Mouse (Mus musculus) MN1 (cell line): ENCODE data around the gene Atat1.
"Not testable (repeated sequence)": the region's sequence is repeated elsewhere in the genome, so short reads cannot be mapped to it uniquely, and the experiment has no call there.

Source experiments
- DNase-seq: peaks from one replicate; pipeline ENCODE4 v3.0.0-alpha.2; 2016; ENCODE audit warnings: low spot score

The Atat1 gene

DNA sequence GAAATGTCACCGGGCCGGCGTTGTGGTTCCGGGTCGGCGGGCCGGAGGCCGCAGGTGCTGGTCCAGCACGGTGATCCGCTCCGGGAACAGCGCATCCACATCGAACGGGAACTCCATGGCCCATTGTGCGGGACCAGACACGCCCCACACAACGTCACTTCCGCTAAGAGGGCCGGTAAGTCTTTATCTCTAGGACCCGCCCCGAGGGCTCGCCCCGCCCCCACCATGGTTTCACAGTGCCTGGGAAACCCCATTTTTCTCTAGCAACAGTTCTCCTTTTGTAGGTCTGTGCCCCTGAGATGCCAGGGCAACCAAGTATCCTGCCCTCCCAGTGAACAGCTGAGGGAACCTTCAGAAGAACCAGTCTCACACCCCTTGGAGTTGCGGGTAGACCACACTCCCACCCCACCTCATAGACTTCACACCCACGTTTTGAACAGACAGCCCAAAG lies at the start of gene Atat1:
Gene Atat1, minus strand, starts transcription at position 157 of the 451 bp plus-strand sequence.
- DNase-seq: peak; percentile 89

DNA sequence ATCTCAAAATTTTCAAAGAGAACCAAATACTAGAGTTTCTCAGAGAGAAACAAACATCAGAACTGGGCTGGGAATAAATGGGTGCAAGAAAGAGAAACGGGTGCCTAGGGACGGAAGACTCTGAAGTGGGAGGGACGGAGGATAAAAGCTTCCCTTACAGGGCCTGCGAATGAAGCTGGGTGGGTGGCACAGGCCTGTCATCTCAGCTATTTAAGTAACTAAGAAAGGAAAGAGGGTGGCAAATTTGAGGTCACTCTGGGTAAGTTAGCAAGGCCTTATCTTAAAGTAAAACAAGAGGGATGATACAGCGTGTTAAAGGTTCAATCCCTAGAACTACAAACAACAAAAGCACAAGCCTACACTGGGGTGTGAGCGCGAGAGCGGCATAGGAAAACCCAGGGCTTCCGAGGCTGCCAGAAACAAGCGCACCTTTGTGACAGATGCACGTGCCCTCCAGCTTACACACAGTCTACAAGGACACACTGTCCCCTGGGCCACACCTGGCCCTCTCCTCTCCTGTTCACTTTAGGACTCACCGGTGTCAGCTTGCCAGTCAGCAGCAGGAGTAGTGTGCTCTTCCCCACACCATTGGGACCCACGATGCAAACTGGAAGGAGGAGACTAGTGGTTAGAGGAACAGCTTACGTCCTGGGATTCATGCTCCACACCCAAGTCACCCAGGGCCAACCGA lies 48.8 kb upstream of the Atat1 start:
- no peak for DNase-seq

DNA sequence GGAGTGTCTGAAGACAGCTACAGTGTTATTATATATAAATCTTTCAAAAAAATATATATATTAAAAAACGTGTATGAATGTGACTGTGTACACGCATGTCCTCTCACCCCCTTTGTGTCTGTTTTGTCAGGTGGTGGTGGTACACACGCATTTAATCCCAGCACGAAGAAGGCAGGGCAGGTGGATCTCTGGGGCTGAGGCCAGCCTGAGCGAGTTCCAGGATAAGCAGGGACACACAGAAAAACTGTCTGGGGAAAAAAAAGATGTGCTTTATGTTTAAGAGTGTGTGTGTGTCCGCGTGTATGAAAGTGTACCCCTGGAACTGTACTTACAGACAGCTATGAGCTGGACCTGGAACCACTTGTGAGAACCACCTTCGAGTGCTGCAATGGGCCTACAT lies 44.8 kb upstream of the Atat1 start:
- no peak for DNase-seq

DNA sequence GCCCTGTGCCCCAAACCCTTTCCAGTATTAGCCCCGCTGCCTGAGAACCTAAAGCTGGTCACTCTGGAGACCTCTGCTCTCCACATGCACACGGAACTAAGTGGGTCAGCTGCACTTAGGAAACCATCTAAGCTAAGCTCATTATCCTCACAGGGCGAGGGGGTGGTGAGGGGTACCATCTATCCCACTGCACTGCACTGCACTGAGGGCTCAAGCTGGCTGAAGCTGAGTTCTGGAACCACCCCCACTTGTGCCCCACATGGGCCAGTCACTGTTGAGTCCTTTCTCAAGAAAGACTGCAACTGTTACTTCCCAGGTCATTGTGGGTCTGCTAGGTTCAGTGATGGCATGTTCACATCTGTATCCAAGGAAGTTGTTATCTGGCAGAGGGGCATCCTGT lies 42.7 kb upstream of the Atat1 start:
- DNase-seq: not testable (repeated sequence)

DNA sequence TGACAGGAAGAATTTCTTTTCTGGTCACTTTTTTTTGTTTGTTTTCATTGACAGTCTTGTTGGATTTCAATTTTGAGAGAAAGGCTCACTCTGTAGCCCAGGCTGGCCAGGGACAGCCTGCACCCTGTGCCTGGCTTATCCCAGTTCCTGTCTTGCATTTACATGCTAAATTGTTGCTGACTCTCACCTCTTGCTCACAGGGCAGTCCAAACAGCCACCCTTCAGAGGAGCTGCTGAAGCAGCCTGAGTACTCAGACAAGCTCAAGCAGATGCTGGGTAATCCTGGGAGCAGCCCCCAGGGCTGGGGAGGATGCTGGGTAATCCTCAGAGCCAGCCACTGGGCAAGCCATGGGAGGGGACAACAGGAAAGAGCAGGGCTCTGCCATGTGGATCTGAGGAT lies 41.1 kb upstream of the Atat1 start:
- not testable (repeated sequence) for DNase-seq

DNA sequence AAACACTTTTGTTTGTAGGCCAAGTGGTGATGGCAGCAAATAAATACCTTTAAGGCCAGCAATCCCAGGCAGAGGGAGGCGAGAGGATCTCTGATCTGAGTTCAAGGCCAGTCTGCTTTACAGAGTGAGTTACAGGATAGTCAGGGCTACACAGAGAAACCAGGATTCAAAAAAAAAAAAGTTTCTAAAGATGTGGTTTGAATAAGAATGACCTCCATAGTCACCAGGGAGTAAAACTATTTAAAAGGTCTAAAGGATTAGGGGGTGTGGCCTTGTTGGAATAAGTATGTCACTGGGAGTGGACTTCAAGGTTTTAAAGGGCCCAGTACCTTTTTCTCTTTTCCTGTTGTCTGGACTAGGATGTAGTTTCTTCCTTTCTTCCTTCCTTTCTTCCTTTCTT lies 30.1 kb upstream of the Atat1 start:
- no peak for DNase-seq

DNA sequence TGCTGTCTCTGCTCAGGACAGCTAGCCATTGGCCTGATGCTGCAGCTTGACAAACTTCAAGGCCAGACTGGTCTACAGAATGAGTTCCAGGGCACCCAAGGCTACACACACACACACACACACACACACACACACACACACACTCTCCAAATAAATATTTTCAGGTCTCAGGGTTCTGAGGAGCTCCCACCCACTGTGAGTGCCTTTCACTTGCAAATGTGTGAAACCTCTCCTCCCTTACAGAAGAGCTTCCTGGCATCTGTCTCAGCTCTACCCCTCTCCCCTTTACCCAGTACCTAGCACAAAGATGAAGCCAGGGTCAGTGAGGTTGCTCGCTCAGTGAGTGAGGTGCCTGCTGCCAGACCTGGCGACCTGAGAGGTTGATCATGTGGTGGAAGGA lies 29.2 kb upstream of the Atat1 start:
- DNase-seq: no peak

DNA sequence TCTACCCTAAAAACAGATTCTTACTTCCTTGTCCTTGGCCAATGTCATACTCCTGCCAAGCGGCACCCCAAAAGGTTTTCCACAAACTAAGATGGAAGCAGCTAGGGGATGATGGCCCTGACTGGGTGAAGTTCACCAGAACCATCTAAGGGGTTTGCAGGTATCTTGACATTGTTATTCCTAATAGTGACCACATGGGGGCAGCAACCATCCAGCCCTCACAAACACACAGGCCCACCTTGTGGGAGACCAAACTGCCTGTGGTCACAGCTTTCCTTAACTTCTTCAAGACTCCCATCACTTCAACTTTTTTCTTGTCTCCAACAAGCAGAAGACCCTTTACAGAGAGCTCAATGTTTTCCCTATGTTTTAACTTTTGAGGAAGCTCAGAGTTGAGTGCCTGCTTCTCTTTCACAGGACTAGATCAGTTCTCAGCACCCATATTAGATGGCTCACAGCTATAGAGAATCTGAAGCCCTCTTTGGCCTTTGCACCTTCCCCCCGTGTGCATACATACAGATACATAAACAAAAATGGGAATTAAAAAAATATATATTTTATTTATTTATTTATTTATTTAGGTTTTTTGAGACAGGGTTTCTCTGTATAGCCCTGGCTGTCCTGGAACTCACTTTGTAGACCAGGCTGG lies 27.9 kb upstream of the Atat1 start:
- peak; percentile 76 for DNase-seq

DNA sequence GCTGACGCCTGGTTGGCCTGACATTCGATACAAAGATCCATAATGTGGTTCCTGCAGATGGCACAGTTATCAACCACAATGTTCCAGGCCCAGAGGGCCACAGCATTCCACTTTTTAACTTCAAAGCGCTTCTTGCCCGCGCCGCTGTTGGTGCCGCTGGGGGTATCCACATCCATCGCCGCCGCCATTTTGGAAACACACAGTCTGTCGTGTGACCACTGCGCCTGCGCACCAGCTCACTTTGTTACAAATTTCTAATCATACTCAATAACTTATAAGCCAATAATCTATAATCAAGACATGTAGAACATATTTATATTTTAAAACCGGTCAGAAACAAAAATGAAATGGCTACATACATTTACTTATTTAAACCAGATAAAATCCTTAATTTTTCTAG lies 25.9 kb upstream of the Atat1 start:
- DNase-seq: not testable (repeated sequence)

DNA sequence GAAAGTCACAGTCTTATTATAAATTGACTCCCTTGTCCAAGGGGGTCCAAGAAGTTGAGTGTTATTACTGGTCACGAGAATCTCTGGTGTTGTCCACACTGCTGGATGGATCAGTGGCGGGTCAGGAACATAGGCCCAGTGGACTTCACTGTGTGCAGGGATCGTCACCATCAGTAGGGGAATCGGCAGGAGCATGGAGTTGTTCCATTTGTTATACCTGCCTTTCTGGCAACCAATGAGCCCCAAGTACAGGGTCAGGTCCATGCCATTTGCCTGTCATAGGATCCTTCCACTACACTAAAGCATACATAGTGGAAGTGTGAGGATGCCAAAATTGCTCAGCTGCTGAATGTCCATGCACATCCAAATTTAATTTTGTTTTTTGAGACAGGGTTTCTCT lies 22.7 kb upstream of the Atat1 start:
- DNase-seq: no peak

DNA sequence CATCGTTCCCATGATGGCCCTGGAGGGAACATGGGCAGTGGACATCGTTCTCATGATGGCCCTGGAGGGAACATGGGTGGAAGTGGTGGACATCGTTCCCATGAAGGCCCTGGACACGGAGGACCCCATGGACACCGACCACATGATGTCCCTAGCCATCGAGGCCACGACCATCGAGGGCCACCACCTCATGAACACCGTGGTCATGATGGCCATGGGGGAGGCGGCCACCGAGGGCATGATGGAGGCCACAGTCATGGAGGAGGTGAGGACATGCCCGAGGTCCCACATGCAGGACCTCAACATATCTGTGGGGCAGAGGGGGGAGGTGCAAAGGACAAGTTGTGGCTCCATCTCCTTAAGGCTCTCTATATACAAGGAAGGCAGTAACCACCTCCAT lies 20.8 kb upstream of the Atat1 start:
- DNase-seq: no peak

DNA sequence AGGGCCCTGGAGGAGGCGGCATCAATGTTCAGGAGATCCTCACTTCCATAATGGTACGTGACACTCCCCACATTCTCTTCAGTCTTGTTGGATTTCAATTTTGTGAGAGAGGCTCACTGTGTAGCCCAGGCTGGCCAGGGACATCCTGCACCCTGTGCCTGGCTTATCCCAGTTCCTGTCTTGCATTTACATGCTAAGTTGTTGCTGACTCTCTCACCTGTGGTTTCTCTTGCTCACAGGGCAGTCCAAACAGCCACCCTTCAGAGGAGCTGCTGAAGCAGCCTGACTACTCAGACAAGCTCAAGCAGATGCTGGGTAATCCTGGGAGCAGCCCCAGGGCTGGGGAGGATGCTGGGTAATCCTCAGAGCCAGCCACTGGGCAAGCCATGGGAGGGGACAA lies 19.7 kb upstream of the Atat1 start:
- no peak for DNase-seq

DNA sequence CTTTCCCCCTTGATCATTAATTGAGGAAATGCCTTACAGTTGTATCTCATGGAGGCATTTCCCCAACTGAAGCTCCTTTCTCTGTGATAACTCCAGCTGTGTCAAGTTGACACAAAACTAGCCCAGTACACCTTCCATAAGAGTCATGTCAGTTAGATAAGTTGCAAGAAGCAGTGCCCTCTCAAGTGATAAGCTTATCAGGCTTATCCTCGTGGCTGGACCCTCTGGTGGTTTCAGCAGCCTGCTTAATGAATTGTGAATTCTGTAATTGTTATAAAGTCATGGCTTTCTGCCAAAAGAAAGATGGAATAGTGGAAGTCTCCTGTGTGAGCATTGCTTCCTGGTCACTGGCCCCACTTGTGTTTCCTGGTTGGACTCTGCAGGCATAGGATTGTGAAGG lies 17.6 kb upstream of the Atat1 start:
- DNase-seq: no peak

DNA sequence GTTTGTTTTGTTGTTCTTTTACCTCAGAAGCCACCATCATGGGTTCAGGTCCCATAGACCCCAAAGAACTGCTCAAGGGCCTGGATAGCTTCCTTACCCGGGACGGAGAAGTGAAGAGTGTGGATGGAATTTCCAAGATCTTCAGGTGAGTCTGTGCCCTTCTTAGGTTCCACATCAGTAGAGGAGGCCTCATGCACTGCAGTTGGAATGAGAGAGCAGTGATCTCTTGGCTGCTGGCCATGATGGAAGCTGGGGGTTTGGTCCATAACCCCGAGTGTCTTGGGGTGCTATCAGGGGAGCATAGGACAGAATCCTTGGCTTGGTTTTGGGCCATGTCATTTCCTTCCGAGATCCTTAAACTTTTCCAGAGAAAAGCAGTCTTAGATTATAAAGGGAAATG lies 13.4 kb upstream of the Atat1 start:
- no peak for DNase-seq

DNA sequence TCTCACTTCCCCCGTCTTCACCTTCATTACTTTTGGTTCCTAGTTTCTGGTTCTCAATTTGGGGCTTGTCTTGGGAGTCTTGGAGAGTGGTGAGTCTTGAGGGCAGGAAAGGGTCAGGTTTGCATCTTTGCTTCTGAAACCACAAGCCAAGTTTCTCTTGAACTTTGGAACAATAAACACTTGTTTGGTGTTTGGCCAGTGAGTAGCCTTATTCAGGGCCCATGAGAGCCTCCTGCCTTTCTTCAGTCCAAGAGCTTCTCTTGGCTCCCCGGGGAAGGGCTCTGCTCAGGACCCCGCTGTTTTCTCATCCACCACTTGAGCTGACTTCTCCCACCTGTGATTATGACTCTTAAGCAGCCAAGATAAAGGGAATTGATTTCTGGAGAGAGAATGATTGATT lies 12.7 kb upstream of the Atat1 start:
- DNase-seq: no peak

DNA sequence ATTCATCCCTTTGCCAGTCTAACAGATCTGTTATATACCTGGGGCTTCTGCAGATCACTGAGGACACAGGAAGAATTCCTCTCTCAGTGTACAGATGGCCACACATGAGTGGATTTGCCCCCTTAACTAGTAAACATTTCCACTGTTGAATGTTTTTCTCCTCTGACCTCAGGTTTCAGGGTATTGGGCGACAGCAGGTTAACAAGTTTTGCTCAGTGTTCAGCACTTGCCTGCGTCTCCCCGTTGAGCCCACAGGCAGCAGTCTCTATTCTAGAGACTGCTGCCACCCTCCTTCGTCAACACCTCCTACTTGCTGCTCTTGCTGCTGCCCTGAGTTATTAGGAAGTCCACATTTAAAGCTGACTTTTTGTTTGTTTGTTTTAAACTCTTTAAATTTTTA lies 11.8 kb upstream of the Atat1 start:
- no peak for DNase-seq

DNA sequence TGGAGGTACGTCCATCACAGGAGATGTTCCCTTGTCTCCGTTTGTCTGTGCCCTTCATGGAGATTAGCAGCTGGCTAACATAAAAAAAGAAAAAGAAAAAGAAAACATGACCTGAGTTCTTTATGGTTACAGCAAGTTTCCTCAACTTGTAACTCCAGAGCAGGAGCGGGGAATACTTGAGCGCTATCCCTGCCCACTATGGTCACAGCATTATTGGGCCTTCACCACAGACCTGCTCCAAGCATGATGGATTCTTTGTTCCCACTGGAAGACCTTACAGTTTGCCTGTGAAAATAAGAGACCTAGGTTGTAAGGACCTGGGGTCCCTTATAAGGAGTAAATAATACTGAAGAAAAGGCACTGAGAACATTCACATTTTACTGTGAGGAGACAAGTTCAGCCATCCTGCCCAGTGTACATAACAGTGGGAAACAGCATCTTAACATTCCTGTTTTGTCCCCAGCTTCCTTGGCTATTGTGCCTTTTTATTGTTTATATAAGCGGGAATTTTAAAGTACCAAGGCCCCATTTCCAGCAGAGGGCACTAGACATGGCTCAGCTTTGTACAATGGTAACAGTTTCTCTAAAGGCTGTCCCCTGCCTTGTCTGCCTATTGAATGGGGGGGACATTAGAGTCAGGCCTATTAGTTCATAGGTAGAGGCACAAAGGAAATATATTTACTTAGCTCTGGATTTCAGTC lies 11.1 kb upstream of the Atat1 start:
- DNase-seq: peak; percentile 61

DNA sequence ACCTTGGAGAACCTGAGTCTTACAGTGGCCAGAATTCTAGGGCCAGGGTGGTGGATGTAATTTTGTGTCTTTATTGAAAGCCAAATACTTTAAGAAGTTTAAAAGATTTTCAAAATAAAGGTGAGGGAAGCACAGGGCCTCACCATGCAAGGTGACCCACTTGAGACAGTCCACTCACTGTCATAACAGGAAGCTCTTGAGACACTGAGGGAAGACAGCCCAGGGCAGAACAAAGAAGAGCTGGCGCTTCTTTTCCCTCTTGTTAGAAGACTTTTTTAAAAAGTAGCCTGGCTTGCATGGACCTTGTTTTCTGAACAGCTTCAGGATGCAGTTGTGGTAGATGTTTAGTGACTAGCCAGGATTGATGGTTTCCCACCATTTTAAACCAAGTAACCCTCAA lies 10.5 kb upstream of the Atat1 start:
- no peak for DNase-seq

DNA sequence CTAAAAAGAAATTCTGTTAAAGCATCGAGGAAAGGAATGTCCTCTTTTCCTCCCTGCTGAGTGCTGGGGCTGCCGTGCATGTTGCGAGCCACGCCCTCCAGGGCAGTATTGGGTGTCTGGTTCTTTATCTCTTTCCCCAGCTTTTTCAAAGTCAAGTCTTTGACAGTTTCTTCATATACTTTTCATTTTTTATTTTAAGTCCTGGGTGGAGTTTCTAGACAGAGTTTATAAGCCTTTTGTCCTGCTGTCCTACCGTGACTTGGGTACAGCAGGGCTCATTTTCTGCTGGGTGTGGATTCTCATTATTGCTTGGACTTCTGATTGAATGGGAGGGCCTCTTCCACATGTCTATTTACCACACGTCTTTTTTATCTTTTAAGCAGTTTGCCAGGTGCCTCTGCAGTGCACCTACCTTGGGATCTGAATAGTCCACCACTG lies 10.0 kb upstream of the Atat1 start:
- DNase-seq: peak; percentile 41

DNA sequence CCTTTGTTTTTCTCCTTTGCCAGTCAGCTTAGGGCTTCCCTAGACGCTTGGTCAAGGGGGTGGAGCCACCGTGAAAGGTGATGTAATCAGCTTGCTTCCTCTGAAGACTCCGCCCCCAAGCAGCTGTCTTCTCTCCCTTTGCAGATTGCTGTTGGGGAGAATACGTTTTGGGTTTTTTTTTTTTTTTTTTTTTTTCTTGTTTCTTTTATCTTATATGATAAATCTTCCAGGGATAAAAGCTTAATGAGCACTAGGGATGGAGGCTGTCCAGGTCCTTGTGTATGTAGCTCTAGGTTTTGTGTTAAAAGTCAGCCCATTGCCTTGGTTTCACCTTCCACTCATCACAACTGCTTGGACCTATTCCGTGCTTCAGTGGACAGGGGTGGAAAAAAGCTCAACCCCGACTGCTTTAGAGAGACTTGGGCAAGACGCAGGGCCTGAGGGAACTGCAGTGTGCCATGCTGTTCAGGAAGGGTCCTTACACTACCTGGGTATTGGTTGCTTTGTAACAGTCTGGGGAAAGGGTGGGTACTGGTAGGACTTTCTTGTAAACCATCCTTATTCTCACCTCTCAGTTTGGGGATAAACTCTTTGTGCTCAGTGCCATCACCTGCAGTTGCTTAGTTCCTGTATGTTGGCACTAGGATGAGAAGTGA lies 9.3 kb upstream of the Atat1 start:
- peak; percentile 98 for DNase-seq

DNA sequence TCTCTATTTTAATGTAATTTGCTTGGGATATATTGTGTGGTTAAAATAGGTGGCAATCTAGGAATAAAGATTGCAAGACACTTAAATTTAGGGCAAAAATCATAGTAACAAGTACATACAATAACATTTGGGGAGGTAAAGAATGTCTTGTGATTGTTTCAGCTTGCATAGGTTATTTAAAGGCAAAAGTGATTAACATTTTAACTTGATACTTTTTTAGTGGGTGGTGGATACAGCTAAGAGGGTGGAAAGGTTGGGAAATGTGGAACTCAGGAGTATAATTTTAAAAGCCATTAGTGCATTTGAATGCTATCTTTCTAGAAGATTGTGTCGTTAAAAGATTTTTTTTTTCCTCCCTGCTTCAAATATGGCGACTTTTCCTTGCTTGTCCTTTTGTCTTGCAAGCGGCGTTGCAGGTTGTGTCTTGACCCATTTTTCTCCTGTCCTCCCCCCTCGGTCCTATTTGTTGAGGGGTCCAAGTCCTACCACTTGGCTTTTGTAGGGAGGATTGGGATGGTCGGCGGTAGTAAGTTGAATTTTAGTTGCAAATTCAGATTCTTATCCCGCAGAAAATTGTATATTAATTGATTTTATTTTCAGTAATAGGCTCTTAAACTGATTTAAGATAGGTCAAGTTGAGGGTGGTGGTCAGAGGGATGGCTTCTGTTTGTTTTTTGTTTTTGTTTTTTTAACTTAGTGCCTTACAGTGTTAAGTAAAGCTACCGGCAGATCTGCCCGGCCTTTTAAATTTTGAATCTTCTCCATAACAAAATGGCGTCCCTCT lies 8.6 kb upstream of the Atat1 start:
- DNase-seq: peak; percentile 74
